Mouse (Mus musculus) leukemia stem cell, adult 10-12 weeks (primary cell): Measurements from ENCODE around the gene Ube2g2. TPM values are rescaled to one million over a fixed set of nuclear protein-coding genes. Genes with fewer than 3 reads are reported as not detected.

Source experiments
- polyA plus RNA-seq: library from polyadenylated mRNA; stranded (reverse); fragments of >175 nt; gene quantifications from 2 replicates; pipeline ENCODE4 v1.2.3, GENCODE M21; 2012; ENCODE audit warnings: low replicate concordance

Ube2g2 gene
- polyA plus RNA-seq, result 15.4 and 47.2 TPM in 2 replicates

GRCm38 (mm10) chr10:77622055-77622988 is at the start of gene Ube2g2:
TSS of gene Ube2g2 (plus strand) at chr10:77622275.

GRCm38 (mm10) chr10:77581408-77582284 is 40.4 kb upstream of the Ube2g2 start, which contains the start of gene Pttg1ip:
TSS of gene Pttg1ip (plus strand) at chr10:77581720.

GRCm38 (mm10) chr10:77605908-77606826 is 15.9 kb upstream of the Ube2g2 start, which contains the start of the genes Sumo3 and Gm49325:
TSS of gene Sumo3 (plus strand) at chr10:77606097.
TSS of gene Gm49325 (plus strand) at chr10:77606197.

GRCm38 (mm10) chr10:77685895-77686664 is 64.0 kb downstream of the Ube2g2 start, which contains the start of gene Tspear:
TSS of gene Tspear (plus strand) at chr10:77686569.

GRCm38 (mm10) chr10:77690356-77690807 is 68.3 kb downstream of the Ube2g2 start, which contains the start of gene Gm19402:
TSS of gene Gm19402 (minus strand) at chr10:77690757.

Other genes starting within 250 kb of the Ube2g2 start
- 0.32 and 0.81 TPM in 2 replicates for gene Adarb1, start 204.0 kb upstream of the Ube2g2 start, polyA plus RNA-seq
- 53.1 and 149 TPM in 2 replicates for gene Fam207a, start 106.5 kb upstream of the Ube2g2 start, polyA plus RNA-seq
- gene Itgb2, start 92.0 kb upstream of the Ube2g2 start, polyA plus RNA-seq, result 3.8 and 15.3 TPM in 2 replicates
- gene Pttg1ip, start 40.6 kb upstream of the Ube2g2 start, polyA plus RNA-seq, result 22.2 and 37.6 TPM in 2 replicates
- gene Sumo3, start 16.2 kb upstream of the Ube2g2 start, polyA plus RNA-seq, result 36.3 and 57.5 TPM in 2 replicates
- gene Gm49325, start 16.1 kb upstream of the Ube2g2 start, polyA plus RNA-seq, result not detected in 2 replicates
- gene Tspear, start 64.3 kb downstream of the Ube2g2 start, polyA plus RNA-seq, result 0.10 and 0.16 TPM in 2 replicates
- not detected in 2 replicates for gene Gm19402, start 68.5 kb downstream of the Ube2g2 start, polyA plus RNA-seq
- not detected in 2 replicates for gene Gm9508, start 75.0 kb downstream of the Ube2g2 start, polyA plus RNA-seq
- not detected in 2 replicates for gene Gm10272, start 84.4 kb downstream of the Ube2g2 start, polyA plus RNA-seq
- not detected in 2 replicates for gene Gm10024, start 89.2 kb downstream of the Ube2g2 start, polyA plus RNA-seq
- gene Gm10142, start 93.5 kb downstream of the Ube2g2 start, polyA plus RNA-seq, result not detected in 2 replicates
- not detected in 2 replicates for gene Krtap12-1, start 98.3 kb downstream of the Ube2g2 start, polyA plus RNA-seq
- not detected in 2 replicates for gene Gm10100, start 104.2 kb downstream of the Ube2g2 start, polyA plus RNA-seq
- 0.22 TPM in 1 of 2 replicates, not detected in the other for gene Gm18596, start 120.4 kb downstream of the Ube2g2 start, polyA plus RNA-seq
- gene Gm9736, start 129.1 kb downstream of the Ube2g2 start, polyA plus RNA-seq, result not detected in 2 replicates
- gene Gm3233, start 137.4 kb downstream of the Ube2g2 start, polyA plus RNA-seq, result not detected in 2 replicates
- 0.28 TPM in 1 of 2 replicates, not detected in the other for gene Gm3238, start 149.1 kb downstream of the Ube2g2 start, polyA plus RNA-seq
- not detected in 2 replicates for gene Gm7138, start 154.7 kb downstream of the Ube2g2 start, polyA plus RNA-seq
- not detected in 2 replicates for gene Gm3250, start 160.3 kb downstream of the Ube2g2 start, polyA plus RNA-seq
- gene Gm7137, start 165.9 kb downstream of the Ube2g2 start, polyA plus RNA-seq, result not detected in 2 replicates
- gene Gm9639, start 172.8 kb downstream of the Ube2g2 start, polyA plus RNA-seq, result not detected in 2 replicates
- not detected in 2 replicates for gene Gm19668, start 176.9 kb downstream of the Ube2g2 start, polyA plus RNA-seq
- gene Gm9507, start 189.6 kb downstream of the Ube2g2 start, polyA plus RNA-seq, result not detected in 2 replicates
- gene Gm2696, start 192.4 kb downstream of the Ube2g2 start, polyA plus RNA-seq, result not detected in 2 replicates
- not detected in 2 replicates for gene Krtap10-4, start 204.8 kb downstream of the Ube2g2 start, polyA plus RNA-seq
- not detected in 2 replicates for gene Krtap10-10, start 213.7 kb downstream of the Ube2g2 start, polyA plus RNA-seq
- not detected in 2 replicates for gene Gm36176, start 224.5 kb downstream of the Ube2g2 start, polyA plus RNA-seq
- gene Gm10318, start 230.6 kb downstream of the Ube2g2 start, polyA plus RNA-seq, result not detected in 2 replicates
- gene Gm3285, start 239.7 kb downstream of the Ube2g2 start, polyA plus RNA-seq, result not detected in 2 replicates